Mouse (Mus musculus) cerebellum, adult 11-12 months (tissue): ENCODE data around the gene Slc22a8.

Experiments
- DNase-seq: peaks from one replicate; pipeline ENCODE4 v3.0.0; 2022

Gene Slc22a8

DNA sequence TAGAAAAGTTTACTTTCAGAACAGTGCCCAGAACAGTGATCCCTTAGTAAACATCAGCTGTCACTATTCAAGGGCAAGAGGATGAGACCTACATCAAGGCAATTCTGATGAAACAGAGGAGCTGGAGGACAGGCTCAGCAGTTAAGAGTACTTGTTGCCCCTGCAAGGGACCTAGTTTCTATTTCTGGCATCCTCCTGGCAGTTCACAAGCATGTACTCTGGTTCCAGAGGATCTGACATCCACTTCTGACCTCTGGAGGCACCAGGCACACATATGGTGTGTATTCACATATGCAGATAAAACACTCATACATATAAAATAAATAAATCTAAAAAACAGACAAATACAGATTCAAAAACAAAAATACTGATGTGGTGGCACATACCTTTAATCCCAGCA lies 10.9 kb downstream of the Slc22a8 start:
- DNase-seq = no peak

DNA sequence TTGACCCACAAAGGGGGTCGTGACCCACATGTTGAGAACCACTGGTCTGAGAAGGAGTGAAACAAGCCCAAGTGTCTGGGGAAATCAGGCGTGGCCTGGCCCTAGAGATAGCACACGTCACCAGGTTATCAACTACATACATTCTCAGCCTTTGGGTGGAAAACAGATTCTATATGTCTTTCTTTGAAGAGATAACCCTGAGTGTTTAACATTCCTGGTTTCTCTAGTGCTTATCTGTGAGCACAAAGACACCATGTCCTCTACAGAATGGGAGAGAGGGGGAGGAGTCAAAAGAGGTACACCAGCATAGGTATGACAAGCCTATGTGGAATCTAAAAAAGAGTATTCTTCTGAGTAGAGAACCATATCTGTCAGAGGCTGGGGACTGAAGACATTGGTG lies 11.9 kb downstream of the Slc22a8 start:
- DNase-seq = no peak

DNA sequence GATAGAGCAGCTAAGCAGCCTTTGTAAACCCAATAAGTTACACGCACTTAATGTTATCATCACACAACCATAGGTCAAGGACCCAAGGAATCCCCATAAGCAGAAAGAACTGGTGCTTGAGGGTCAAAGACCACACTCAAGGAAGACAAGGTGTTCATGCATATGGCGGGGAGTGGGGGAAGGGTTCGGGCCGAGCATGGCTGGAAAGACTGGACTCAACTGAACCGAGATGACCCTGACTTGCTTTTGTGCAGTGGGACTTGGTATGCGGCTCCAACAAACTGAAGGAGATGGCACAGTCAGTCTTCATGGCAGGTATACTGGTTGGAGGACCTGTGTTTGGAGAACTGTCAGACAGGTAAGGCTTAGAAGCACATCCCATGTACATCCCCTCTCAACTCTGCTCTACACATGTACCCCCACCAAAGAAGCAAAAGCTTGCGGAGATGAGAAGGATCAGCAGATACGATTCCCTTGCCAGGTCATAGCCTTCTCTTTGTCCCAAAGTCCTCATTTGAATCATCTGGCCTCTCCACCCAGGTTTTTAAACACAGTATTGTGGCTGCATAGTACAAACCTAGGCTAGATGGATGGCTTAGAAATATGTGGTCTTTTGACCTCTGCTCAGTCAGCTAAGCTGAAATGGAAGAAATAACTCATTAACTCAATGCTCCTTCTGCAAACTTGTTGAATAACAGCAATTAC lies 13.6 kb downstream of the Slc22a8 start:
- no peak for DNase-seq

DNA sequence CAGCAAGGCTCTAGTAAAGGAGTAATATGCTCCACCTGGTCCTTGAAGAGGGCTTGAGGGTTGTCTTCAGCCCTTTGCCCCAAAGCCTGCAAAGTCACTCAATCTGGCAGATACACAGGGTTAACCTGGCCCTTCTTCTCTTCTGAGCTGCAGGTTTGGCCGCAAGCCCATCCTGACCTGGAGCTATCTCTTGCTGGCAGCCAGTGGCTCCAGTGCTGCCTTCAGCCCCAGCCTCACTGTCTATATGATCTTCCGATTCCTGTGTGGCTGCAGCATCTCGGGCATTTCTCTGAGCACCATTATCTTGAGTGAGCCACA lies 14.1 kb downstream of the Slc22a8 start:
- no peak for DNase-seq

DNA sequence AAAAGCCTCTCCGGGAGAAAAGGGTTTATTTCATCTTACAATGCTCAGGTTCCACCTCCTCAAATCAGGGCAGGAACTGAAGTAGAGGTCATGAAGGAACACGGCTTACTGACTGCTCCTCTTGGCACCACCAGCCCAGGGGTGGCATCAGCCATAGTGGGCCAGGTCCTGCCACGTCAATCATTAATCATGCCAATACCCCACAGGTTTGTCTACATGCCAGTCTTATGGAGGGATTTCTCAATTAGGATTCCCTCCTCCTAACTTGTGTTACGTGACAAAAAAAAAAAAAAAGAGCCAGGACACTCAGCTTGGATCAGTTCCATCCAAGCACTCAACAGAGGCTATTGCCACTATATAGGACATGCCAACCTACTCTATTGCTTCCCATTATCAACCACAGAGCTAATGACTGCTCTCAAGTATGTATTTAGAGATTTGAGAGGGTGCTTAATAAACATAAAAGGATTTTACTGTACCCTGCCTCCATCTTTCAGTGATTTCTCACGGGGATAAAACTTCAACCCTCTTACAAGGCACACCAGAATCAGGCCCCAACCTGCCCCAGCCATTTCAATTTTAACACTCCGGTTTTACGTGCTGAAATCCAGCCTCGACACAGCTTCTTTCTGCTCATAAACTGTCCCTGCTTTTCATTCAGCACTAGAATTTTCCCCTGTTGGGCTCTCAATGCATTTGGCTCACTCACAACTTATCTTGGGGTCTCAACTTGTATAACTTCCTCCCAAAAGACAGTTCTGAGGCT lies 20.5 kb downstream of the Slc22a8 start:
- DNase-seq = no peak

DNA sequence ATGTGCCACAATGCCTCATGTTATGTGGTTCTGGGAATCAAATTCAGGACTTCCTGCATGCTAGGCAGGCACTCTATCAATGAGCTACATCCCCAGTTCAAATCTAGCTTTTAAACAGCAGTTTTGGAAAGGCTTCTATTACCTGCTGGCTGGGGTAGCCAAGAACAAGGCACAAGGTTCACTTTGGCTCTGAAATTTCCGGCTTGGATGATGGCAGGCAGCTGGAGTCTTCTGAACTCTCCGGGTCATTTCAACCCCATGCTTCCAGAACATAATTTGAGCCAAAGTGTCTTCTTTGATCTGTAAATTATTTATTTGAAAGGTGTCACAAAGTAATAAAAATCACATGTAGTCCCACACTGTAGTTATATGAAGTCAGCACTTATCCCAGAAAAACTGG lies 22.1 kb downstream of the Slc22a8 start:
- DNase-seq = no peak

DNA sequence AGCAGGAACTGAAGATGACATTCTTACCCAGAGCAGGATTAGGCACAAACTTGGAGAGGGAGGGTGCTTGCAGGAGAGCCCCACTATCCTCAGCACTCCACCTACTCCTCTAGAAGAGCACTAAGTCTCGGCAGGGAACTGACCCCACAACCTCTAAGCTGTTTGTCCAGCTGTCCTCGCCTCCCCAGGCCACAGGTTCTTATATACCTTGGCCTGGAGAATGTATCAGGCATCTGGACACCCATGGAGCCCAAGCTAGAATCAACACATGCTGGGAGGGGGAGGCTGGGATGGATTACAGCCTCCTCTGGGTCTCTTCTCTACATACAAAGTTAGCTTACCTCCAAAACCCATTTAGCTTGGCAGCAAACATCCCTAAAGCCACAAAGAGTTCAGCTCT lies 23.3 kb downstream of the Slc22a8 start:
- no peak for DNase-seq

DNA sequence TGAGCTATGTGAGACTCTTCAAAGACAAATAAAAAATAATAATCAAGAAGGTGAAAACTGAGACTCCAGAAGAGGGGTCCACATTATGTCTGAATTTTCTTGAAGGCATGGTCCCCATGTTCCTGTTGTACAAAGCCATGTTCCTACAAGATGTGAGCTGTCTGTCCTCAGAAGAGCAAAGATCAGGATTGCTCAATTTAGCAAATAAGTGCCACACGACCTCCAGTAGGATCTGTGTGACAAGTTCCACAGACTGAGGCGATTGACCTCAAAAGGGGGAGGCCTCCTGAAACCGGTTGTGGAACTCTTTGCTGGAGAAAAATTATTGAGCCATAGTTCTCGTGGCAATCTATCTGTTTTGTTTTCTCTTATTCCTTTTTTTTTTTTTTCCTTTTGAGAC lies 25.3 kb downstream of the Slc22a8 start:
- DNase-seq = no peak

DNA sequence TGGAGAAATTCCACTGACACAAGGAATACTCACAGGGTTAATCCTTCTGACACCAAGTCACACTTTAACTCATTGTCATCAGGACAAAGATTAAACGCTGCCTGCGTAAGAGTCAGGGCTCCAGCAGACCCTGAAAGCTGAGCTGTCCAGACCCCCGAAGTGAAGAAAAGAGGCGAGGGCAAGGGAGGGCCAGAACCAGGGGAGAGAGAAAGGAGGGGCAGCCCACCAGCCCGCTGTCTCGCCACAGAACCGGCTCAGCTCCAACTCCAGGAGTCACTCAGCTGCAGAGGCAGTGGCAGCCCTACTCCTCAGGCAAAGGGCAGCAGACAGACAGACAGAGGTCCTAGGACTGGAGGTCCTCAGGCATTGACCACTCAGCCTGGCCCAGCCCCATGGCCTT lies 26.9 kb downstream of the Slc22a8 start, which contains the start of gene Slc22a6:
Slc22a6 (plus strand) TSS at position 136 of the 400 bp plus-strand sequence.
- no peak for DNase-seq

DNA sequence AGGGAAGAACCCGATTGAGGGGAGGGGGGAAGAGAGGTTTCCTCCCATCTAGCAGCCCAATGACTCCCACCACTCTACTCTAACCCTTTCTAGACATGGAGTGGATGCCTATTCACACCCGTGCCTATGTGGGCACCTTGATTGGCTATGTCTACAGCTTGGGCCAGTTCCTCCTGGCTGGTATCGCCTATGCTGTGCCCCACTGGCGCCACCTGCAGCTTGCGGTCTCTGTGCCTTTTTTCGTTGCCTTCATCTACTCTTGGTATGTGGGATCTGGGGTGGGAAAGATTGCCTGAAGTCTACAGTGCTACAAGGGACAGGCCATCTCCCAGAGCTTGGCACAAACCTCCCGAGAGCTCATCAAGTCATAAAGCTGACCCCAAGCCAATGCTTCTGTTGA lies 30.0 kb downstream of the Slc22a8 start:
- no peak for DNase-seq

DNA sequence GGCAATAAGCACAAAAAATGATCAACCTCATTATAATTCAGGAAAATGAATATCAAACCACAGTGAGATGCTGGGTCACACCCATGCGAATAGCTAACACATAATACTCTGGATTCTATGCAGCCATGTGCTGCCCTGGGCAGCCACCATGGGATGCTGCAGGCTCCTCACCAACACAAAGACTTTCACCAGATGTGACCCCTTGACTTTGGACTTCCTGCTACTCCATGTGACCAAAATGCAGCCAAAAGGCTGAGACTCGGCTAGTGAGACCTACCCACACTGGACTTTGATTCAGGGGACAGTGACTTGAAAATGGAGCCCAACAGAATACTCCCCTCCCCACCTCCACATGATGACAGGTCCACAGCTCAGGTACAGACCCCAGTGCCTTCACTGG lies 39.2 kb downstream of the Slc22a8 start:
- no peak for DNase-seq

DNA sequence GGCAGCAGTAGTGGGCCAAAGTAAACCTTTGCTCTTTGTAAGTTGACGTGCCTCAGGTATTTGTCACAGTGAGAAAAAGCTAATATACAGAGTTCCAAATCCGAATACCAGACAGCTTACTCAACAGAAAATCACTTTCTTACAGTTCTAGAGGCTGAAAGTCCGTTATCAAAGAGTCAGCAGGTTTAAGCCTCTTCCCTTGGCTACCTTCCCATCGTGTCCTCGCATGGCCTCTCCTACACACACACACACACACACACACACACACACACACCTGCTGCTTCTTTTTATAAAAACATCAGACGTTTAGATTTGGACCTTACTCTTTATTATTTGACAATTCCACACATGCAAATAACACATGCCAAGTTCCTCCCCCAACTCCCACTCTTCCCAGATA lies 39.8 kb downstream of the Slc22a8 start:
- no peak for DNase-seq

DNA sequence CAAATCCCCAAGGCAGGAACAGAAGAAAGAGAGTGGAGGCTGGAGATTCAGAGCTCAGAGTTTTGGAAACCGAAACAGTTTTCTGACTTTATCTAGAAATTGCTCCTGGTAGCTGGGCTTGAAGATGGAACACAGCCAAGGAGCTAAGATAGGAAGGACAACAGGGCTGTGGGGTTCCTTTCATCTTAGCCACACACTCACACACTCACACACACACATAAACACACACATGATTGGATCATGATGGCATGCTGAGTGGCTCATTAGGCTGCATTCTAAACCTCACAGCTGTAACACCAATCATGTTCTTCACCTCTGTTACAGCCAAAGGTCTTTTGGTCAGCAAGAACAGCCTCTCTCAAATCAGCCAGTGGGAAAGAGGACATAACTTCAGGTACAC lies 41.0 kb downstream of the Slc22a8 start:
- DNase-seq = no peak

DNA sequence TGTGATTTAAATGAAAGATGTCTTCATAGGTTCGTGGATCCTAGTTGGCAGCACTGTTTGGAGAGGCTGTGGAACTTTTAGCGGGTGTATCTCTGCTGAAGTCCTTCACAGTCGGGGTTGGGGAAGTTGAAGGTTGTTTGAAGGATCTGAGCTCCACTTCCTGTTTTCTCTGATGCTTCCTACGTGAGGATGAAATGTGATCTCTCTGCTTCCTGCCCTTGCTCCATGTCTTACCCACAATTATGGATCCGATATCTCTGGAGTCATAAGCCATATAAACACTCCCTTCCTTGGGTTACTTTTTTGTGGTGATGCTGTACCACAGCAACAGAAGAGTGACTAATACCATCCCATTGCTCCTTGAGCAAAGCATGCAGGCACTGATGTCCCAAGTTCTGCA lies 51.0 kb downstream of the Slc22a8 start:
- DNase-seq = no peak

DNA sequence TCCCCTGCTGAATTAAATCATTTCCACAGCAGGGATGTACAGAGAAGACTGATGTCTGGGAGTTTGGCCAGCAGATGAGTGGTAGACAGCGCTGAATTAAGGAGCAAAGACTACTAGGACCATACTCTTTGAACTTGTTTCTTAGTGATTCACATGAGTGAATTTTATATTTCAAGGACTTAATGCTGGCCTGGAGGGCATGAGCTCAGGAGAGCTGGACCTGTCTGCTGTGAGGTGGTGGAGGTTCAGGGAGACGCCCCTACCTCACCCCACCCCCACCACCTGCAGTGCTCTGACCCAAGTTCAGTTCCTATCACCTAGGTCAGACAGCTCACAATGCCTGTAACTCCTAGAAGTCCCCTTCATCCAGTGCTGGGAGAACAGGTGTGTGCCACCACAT lies 55.3 kb downstream of the Slc22a8 start:
- DNase-seq = no peak

DNA sequence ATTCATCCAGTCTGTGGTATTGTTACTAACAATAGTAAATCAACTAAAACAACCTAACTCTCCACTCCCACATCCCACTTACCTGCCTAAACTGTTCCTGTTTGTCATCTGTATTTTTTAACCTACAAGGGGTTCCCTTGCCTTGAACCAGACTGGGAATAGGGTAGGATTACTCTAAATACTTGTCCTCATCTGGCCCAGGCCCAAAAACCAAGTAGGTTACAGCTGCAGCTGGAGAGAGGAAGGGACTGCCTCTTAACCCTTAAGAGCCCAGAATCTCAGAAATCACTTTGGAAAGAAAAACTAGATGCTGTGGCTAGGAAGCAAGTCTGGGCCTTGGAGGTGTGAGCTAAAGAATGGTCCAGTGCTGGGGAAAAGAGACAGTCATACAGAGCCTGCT lies 64.8 kb downstream of the Slc22a8 start:
- DNase-seq = no peak

DNA sequence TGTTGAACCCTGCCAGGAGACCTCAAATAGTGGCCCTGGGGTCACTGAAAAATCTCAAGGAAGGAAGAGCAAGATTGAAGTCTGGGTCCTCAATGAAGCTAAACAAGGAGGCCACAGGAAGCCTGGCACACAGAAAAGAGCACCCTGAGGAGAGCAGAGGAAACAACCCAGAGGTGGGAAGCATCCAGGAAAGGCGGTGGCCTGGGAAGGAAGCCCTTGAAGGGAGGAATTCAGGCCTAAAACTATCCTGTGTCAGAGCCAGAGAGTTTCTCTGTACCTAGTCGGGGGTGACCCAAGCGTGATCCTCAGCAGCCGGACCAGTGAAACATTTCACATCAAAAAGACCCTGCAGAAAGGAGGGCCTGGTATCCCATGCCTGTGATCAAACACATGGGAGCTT lies 65.3 kb downstream of the Slc22a8 start:
- no peak for DNase-seq
